Mouse (Mus musculus) kidney, embryonic 16.5 days (tissue): ENCODE measurements around the gene Adam33. TPM values are rescaled to one million over a fixed set of nuclear protein-coding genes. Genes with fewer than 3 reads are reported as not detected.
"Not testable (repeated sequence)": the region's sequence is repeated elsewhere in the genome, so short reads cannot be mapped to it uniquely, and the experiment has no call there.

Experiments
- ATAC-seq: fragments of 200-750 bp; cut with Nextera tagmentation; 2 replicates; pipeline ENCODE4 v1.8.0; 2017; ENCODE audit warnings: moderate TSS enrichment; ENCODE audit not compliant: low FRiP score, low TSS enrichment
- H3K27ac ChIP-seq: fragments of 300-500 bp; sonication (generic); 2 replicates; pipeline ENCODE4 v1.5.1; 2014; ENCODE audit warnings: low read length
- H3K27me3 ChIP-seq: fragments of 300-500 bp; sonication (generic); 2 replicates; pipeline ENCODE4 v1.6.1; 2014; ENCODE audit warnings: low read length, control low read depth, mixed read lengths; ENCODE audit not compliant: insufficient read depth
- H3K36me3 ChIP-seq: fragments of 300-500 bp; sonication (generic); 2 replicates; pipeline ENCODE4 v1.6.1; 2014; ENCODE audit warnings: low read length, control low read depth, mixed read lengths; ENCODE audit not compliant: insufficient read depth
- H3K4me1 ChIP-seq: fragments of 300-500 bp; sonication (generic); 2 replicates; pipeline ENCODE4 v1.6.1; 2014; ENCODE audit warnings: low read length, control low read depth, mixed read lengths; ENCODE audit not compliant: insufficient read depth
- H3K4me2 ChIP-seq: fragments of 300-500 bp; sonication (generic); replicated peaks from 2 replicates; pipeline ENCODE4 v1.6.1; 2014; ENCODE audit warnings: low read depth, low read length
- H3K4me3 ChIP-seq: fragments of 300-500 bp; sonication (generic); 2 replicates; pipeline ENCODE4 v1.5.1; 2014; ENCODE audit warnings: mild to moderate bottlenecking, low read length
- H3K9ac ChIP-seq: fragments of 300-500 bp; sonication (generic); replicated peaks from 2 replicates; pipeline ENCODE4 v1.6.1; 2014; ENCODE audit warnings: low read length
- H3K9me3 ChIP-seq: fragments of 300-500 bp; sonication (generic); 2 replicates; pipeline ENCODE4 v1.6.1; 2016; ENCODE audit warnings: low read length, control low read depth
- WGBS: fragments of 180-500 bp; shearing (Covaris S2); extraction: QIAGEN DNeasy Blood & Tissue Kit; methylation state at CpG from one replicate; pipeline ENCODE4 v1.1.7; 2014; 5-methylcytosine and 5-hydroxymethylcytosine counted together
- polyA plus RNA-seq: library from polyadenylated mRNA; unstranded; fragments of >200 nt; fragmentation: Nextera tagmentation; extraction: Ambion mirVana; gene quantifications from 2 replicates; pipeline ENCODE4 v1.2.1, GENCODE M21; 2015

Gene Adam33
- polyA plus RNA-seq, 1 experiment from 2014 or later: 6.0 TPM

- H3K4me1 ChIP-seq: peaks cover 21% of the 10 kb centered on the region
- no peak overlapping the region for H3K27ac ChIP-seq
- ATAC-seq: no peak
- H3K4me3 ChIP-seq: no peak overlapping the region
- WGBS: 81% methylated on average over 2 of the region's 2 CpGs
- no peaks in the 10 kb centered on the region for H3K36me3 ChIP-seq
- no peak overlapping the region for H3K4me2 ChIP-seq
- peaks cover 5% of the 10 kb centered on the region; the same call in 1 of the 2 replicates for H3K9me3 ChIP-seq
- H3K9ac ChIP-seq: no peak overlapping the region
- H3K27me3 ChIP-seq: peaks cover 20% of the 10 kb centered on the region
Measured at GRCm38 (mm10) chr2:131036343-131036742, 27.3 kb downstream of the Adam33 start.

- not testable (repeated sequence) for H3K4me1 ChIP-seq, H3K27ac ChIP-seq, H3K9me3 ChIP-seq, ATAC-seq, H3K4me2 ChIP-seq, H3K9ac ChIP-seq, H3K27me3 ChIP-seq, H3K36me3 ChIP-seq, H3K4me3 ChIP-seq
- WGBS: 66% methylated on average over 1 of the region's 1 CpGs
Measured at GRCm38 (mm10) chr2:131031406-131031805, 32.2 kb downstream of the Adam33 start.

GRCm38 (mm10) chr2:131030998-131031397 is 32.6 kb downstream of the Adam33 start:
- no peak overlapping the region for H3K4me3 ChIP-seq
- H3K4me1 ChIP-seq: peaks cover 3% of the 10 kb centered on the region; the same call in 1 of the 2 replicates
- no peaks in the 10 kb centered on the region for H3K27me3 ChIP-seq
- no peak overlapping the region for H3K4me2 ChIP-seq
- no peak for ATAC-seq
- peaks cover 5% of the 10 kb centered on the region; the same call in 1 of the 2 replicates for H3K9me3 ChIP-seq
- WGBS: 90% methylated on average over 1 of the region's 1 CpGs
- H3K27ac ChIP-seq: no peak overlapping the region
- H3K9ac ChIP-seq: no peak overlapping the region
- peaks cover 7% of the 10 kb centered on the region for H3K36me3 ChIP-seq

- Histone ChIP-seq H3K9me3 (peaks cover 5% of the 10 kb centered on the region; the same call in 1 of the 2 replicates), H3K27ac (no peak overlapping the region), H3K4me3 (no peak overlapping the region), H3K4me2 (no peak overlapping the region), H3K4me1 (peaks cover 3% of the 10 kb centered on the region; the same call in 1 of the 2 replicates), H3K9ac (no peak overlapping the region), H3K27me3 (no peaks in the 10 kb centered on the region), H3K36me3 (peaks cover 11% of the 10 kb centered on the region)
- no peak for ATAC-seq
- WGBS: 90% methylated on average over 2 of the region's 2 CpGs
Measured at GRCm38 (mm10) chr2:131030561-131030960, 33.1 kb downstream of the Adam33 start.

GRCm38 (mm10) chr2:131029065-131029935 is 34.3 kb downstream of the Adam33 start:
- H3K4me3 ChIP-seq: no peak overlapping the region
- peak; percentile 46; the same call in 1 of the 2 replicates for ATAC-seq
- H3K36me3 ChIP-seq: peaks cover 15% of the 10 kb centered on the region
- no peak overlapping the region for H3K4me2 ChIP-seq
- WGBS: 69% methylated on average over 9 of the region's 9 CpGs
- peak overlapping the region; percentile 20 for H3K27ac ChIP-seq
- peaks cover 3% of the 10 kb centered on the region; the same call in 1 of the 2 replicates for H3K4me1 ChIP-seq
- H3K9ac ChIP-seq: no peak overlapping the region
- H3K27me3 ChIP-seq: no peaks in the 10 kb centered on the region
- peaks cover 5% of the 10 kb centered on the region; the same call in 1 of the 2 replicates for H3K9me3 ChIP-seq

GRCm38 (mm10) chr2:131026941-131027340 is 36.7 kb downstream of the Adam33 start:
- no peaks in the 10 kb centered on the region for H3K27me3 ChIP-seq
- no peak overlapping the region for H3K27ac ChIP-seq
- H3K9ac ChIP-seq: no peak overlapping the region
- H3K36me3 ChIP-seq: peaks cover 21% of the 10 kb centered on the region
- WGBS: 87% methylated on average over 3 of the region's 3 CpGs
- no peaks in the 10 kb centered on the region for H3K9me3 ChIP-seq
- no peak overlapping the region for H3K4me2 ChIP-seq
- peaks cover 3% of the 10 kb centered on the region; the same call in 1 of the 2 replicates for H3K4me1 ChIP-seq
- no peak overlapping the region for H3K4me3 ChIP-seq
- no peak for ATAC-seq

- Histone ChIP-seq H3K9ac (no peak overlapping the region), H3K9me3 (no peaks in the 10 kb centered on the region), H3K36me3 (peaks cover 21% of the 10 kb centered on the region), H3K27me3 (no peaks in the 10 kb centered on the region), H3K4me2 (no peak overlapping the region), H3K4me3 (no peak overlapping the region), H3K27ac (no peak overlapping the region), H3K4me1 (peaks cover 3% of the 10 kb centered on the region; the same call in 1 of the 2 replicates)
- WGBS: 87% methylated on average over 2 of the region's 2 CpGs
- ATAC-seq: no peak
Measured at GRCm38 (mm10) chr2:131025230-131025629, 38.4 kb downstream of the Adam33 start.

- no peaks in the 10 kb centered on the region for H3K9me3 ChIP-seq
- H3K4me1 ChIP-seq: no peaks in the 10 kb centered on the region
- H3K27me3 ChIP-seq: no peaks in the 10 kb centered on the region
- H3K27ac ChIP-seq: no peak overlapping the region
- ATAC-seq: no peak
- H3K9ac ChIP-seq: no peak overlapping the region
- H3K4me3 ChIP-seq: no peak overlapping the region
- WGBS: 70% methylated on average over 1 of the region's 1 CpGs
- H3K36me3 ChIP-seq: peaks cover 15% of the 10 kb centered on the region
- H3K4me2 ChIP-seq: no peak overlapping the region
Measured at GRCm38 (mm10) chr2:131010566-131010965, 53.0 kb downstream of the Adam33 start.

- H3K4me1 ChIP-seq: no peaks in the 10 kb centered on the region
- no peak overlapping the region for H3K4me2 ChIP-seq
- no peak for ATAC-seq
- peaks cover 17% of the 10 kb centered on the region for H3K36me3 ChIP-seq
- H3K9me3 ChIP-seq: no peaks in the 10 kb centered on the region
- H3K4me3 ChIP-seq: no peak overlapping the region
- no peaks in the 10 kb centered on the region for H3K27me3 ChIP-seq
- WGBS: 86% methylated on average over 2 of the region's 2 CpGs
- no peak overlapping the region for H3K27ac ChIP-seq
- no peak overlapping the region for H3K9ac ChIP-seq
Measured at GRCm38 (mm10) chr2:131009123-131009522, 54.5 kb downstream of the Adam33 start.
